Mouse (Mus musculus) cerebellum, postnatal 14 days (tissue): ENCODE data around the gene Arap1.

Experiments used
- DNase-seq, 2 experiments: peaks; one replicate each; pipeline ENCODE4 v3.0.0; 2021; ENCODE audit warnings: mixed read lengths in 2 of 2

Gene Arap1

GRCm38 (mm10) chr7:101453296-101453695 lies 105.4 kb downstream of the Arap1 start:
- no peak for DNase-seq

- no peak for DNase-seq
These were observed 105.9 kb downstream of the Arap1 start for GRCm38 (mm10) chr7:101453725-101454124.

GRCm38 (mm10) chr7:101454479-101454878 lies 106.6 kb downstream of the Arap1 start:
- DNase-seq = no peak

GRCm38 (mm10) chr7:101455141-101455540 lies 107.3 kb downstream of the Arap1 start:
- peak; percentile 80 to 83 for DNase-seq

GRCm38 (mm10) chr7:101456318-101456717 lies 108.5 kb downstream of the Arap1 start:
- DNase-seq = no peak

- DNase-seq = no peak
These were observed 108.9 kb downstream of the Arap1 start for GRCm38 (mm10) chr7:101456789-101457188.

- DNase-seq = no peak
These were observed 109.4 kb downstream of the Arap1 start for GRCm38 (mm10) chr7:101457283-101457682.

GRCm38 (mm10) chr7:101457801-101458200 lies 109.9 kb downstream of the Arap1 start:
- no peak for DNase-seq

GRCm38 (mm10) chr7:101458278-101458781 lies 110.5 kb downstream of the Arap1 start:
- no peak for DNase-seq

GRCm38 (mm10) chr7:101459305-101459813 lies 111.5 kb downstream of the Arap1 start:
- DNase-seq = no peak

GRCm38 (mm10) chr7:101459923-101460607 lies 112.2 kb downstream of the Arap1 start:
- no peak for DNase-seq

GRCm38 (mm10) chr7:101460608-101460957 lies 112.7 kb downstream of the Arap1 start:
- peak; percentile 68 to 74 for DNase-seq

- no peak for DNase-seq
These were observed 113.7 kb downstream of the Arap1 start for GRCm38 (mm10) chr7:101461571-101461970.
